Mouse (Mus musculus) kidney, postnatal 4 days (tissue): ENCODE measurements at regions not wholly inside any gene's neighbourhood (a gene's known extent, or its start where the extent isn't known, plus 50 kb on each side); places are given as distances from the start of the nearest gene placed in this dataset.

Experiments used
- DNase-seq, 2 experiments: peaks; one replicate each; pipeline ENCODE4 v3.0.0; 2021; ENCODE audit warnings: mixed read lengths in 2 of 2

DNA sequence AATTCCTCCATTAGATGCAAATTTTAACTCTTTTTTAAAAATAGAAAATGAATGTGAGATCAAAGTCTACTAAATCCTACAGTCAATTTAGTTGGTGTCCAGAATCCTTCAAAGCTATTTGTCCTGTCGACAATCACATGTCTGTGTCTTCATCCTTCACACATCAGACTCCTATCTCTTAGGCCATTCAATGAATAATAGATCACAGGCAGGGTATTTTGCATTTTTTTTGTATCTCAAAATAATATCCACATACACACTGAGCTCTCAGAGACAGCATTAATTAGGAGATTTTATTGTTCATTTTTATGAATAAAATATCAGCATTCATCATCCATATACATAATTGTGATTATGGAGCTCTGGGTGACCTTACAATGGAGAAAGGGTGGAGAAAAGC lies 427.2 kb downstream of the Hao1 start:
- DNase-seq = no peak

DNA sequence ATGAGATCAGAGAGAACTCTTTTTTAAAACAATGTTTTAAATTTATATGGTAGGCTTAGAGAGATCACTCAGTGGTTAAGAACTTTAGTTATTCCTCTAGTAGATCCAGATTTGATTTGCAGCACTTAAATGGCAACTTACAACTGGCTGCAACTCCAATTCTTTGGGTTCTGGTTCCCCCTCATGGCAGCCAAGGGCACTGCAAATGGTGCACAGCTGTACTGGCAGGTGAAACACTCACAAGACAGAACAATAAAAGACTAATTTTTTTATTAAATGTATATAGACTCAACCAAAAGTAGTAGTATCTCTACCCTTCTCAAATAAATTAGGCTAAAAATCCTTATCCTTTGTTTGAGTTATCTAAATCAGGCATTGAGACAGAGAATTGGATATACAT lies 446.9 kb downstream of the Hao1 start:
- no peak for DNase-seq

DNA sequence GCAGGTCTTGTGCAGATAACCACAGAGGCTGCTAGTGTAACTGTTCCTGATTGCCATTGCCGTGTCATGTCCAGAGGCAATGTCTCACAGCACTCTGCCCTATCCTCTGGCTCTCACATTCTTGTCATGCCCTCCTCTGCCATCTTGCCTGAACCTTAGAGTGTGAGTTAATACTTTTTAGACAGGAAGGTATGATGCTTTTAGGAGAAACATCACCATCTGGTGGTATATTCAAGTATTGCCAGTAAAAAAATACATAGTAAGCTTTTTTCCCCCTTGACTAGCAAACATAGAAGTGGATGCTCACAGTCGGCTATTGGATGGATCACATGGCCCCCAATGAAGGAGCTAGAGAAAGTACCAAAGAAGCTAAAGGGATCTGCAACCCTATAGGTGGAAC lies 465.8 kb downstream of the Hao1 start:
- DNase-seq = no peak

GRCm38 (mm10) chr2:134080148-134080547 lies 474.0 kb downstream of the Hao1 start:
- no peak for DNase-seq

DNA sequence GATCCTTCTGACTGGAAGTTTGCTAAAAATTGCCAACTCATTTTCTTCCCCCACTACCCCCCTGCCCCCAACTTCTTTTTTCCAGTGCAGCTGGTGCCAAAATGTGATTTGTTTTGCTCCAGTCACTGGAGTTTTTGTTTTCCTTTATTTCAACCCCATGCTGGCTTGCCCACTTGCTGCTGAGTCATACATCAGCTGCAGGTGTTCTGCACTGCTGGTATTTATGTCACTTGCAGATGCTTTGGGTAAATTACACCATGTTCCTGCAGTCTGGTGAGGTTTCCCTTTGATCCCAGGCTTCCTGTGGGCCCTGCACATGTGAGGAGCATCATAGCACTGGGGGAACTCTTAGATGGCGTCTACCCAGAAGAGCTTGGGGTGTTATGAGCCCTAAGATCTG lies 476.2 kb downstream of the Hao1 start:
- DNase-seq = no peak

DNA sequence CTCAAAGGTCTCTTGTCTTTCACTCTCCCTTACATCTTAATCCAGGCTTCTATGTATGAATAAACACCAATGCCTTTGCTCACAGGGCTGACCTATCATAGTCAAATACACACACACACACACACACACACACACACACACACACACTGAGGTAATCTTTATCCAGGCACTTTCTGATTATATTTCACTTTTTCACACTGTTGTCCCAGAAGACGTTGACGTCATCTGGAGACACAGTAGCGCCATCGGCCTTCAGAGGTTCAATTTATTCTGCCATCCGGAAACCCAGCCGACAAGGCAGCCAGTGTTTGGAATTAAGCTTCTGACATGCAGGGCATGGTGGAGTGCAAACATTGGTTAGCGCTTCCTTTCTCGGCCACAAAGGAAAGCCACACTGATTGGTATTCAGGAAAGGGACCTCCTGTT lies 486.2 kb downstream of the Hao1 start:
- peak in 1 of 2 experiments; percentile 8 for DNase-seq

- no peak for DNase-seq
Observed at GRCm38 (mm10) chr2:134067404-134067803, 486.8 kb downstream of the Hao1 start.

DNA sequence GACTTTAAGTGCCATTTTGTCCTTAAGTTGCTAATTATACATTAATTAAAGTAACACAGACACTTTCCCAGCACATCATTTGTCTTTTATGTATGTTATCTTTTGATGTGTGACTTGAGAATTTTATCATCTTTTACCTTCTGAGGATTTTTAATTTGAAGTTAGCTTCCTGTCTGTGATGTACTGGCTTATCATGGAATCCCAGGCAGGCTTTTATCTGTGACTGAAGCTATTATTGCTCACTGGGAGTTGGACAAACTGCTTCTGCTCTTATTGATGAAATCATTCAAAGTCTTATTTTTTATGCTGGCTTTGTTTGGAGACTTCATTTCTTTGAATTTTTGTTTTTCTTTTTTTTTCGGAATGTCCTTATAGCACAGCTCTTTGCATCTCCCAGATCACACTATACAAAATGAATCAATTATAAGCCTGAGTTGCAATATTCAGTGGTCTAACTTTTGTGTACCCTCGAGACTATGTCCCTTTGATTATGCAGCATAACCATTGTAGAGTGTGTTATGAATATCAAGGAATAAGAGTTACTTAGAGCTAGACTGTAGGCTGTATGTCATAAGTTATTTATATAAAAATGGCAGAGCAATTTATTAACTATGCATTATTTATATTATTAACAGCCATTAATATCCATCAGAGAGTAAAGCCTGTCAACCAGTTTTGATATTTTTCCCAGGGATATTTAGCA lies 494.1 kb downstream of the Hao1 start:
- no peak for DNase-seq

DNA sequence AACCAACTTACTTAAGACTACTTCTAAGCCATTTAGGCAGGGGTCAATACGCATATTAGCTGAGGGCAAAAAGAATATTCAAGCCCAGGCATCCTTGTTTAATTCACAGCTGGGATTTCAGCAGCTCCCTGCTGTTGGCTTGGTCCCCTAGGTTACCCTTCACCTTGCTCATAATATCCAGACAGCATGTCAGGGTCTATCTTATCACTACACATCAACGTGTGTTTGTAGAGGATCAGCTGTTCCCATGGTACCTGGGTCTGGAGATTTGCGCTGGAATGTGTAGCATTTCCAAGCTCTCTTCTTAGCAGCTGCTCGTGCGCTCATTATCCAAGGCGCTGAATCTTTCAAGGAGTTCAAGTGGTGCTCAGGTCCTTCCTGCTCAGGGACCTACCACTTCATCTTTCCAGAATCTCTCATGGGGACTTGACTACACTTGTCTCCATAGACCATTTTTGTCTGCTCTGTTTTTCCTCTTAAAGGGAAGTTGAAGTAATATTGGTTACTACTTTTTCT lies 484.5 kb downstream of the Bmp2 start:
- DNase-seq = no peak

DNA sequence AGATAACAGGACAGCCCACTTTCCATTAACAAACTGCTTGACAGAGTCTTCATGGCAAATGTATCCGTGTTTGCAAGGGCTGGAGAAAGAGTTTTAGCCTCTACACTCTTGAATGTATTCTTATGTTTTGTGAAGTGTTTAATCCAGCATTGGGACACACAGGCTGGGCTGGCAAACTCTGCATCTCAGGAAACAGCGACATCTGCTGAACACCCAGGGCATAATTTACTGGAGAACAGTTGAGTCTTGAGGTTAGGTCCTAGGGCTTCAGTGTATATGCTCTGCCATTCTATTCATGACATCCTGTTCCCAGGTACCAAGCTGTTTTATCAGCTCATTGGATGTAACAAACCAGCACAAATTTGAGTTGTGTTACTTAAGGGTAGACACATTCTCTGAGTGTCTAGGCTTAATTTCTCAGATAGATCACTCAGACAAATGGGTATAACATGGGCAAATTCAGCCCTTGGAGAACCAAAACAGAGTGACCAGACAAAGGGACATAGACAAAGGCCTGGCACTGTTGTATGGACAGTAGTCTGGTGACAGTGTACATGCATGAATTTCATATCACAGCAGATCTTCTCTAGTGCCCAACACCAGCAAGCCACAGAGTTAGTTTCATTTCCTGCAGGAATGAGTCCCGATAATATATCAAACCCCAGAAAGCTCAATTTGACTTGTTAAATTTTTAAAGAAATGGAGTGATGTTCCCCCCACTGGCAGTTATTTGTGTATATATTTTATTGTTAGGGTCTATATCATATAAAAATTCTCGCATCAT lies 477.9 kb downstream of the Bmp2 start:
- peak; percentile 66 to 67 for DNase-seq

DNA sequence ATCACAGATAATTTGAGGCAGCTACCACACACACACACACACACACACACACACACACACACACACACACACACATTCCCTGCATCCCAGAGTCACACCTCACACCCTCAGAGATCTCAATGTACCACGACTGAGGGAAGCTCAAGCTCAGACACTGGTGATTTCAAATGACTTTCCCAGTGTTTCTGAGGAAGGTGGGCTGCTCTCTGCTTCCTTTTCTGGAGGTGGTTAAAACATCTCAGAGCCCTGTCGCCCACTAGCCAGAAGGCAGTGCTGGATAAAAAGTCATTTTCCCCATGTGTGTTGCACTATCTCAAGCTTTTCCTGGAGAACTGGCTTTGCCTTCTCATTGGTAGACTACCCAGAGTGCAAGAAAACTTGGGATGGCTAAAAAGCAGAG lies 477.2 kb downstream of the Bmp2 start:
- no peak for DNase-seq

DNA sequence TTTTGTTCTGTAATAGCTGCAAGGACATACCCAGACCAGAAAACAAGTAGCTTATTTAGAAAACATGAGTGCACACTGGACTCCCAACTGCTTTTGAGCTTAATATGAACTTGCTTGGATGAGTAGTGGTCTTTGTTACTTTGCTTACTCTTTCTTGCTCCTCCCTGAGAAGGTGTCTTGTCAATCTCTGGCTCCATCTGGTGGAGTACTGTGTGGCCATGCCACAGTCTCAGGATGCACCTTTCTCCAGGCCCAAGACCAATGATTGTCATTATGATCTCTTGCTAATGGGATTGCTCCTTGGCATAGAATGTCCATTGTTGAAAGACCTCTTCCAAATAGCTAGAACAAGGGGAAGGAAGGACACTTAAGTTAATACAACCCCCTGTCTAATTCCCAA lies 465.1 kb downstream of the Bmp2 start:
- peak; percentile 28 to 37 for DNase-seq

- no peak for DNase-seq
Observed at GRCm38 (mm10) chr2:134003146-134003545, 451.2 kb downstream of the Bmp2 start.

- DNase-seq = no peak
Observed at GRCm38 (mm10) chr2:133994742-133995141, 442.8 kb downstream of the Bmp2 start.

DNA sequence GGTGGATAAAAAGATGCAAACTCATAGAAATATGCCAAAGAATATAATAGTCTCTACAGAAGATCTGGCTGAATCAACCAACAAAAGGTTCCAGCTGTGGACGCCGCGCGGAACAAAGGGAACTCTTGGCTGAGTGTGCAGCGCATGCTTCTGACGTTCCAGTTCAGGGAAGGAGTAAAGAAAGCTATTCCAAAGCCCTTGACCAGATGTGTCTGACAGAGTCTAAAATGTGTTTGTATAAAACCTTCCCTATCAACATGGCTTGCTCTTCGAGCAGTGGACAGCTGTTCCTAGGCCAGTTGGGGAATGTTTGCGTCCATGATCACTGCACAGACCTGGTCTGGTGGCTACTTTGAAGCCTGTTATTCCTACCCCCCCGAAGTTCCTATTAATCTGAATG lies 442.4 kb downstream of the Bmp2 start:
- no peak for DNase-seq

GRCm38 (mm10) chr2:133987671-133988070 lies 435.7 kb downstream of the Bmp2 start:
- no peak for DNase-seq
